Mouse (Mus musculus): ENCODE measurements around the gene Med16.

DNA sequence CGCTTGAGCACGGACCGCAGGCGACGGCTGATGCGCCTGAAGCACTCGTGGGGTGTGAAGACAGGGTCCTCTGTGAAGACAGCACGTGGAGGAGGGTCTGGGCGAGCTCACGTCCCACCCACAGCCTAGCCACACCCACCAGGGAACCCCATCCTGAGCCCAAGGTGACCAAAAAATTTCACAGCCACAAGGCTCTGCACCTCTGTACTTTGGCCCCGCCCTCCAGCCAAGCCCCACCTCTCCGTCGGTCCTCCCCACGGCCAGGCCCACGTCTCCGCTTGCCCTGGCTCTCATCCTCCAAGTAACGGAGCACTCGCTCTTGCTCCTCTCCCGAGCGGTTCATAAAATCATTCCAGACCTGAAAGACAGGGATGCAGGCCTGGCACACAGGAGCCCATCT, 3.7 kb upstream of the Med16 start:
- TF ChIP-seq TAL1 (IDR thresholded peaks at IDR 0.05; ENCODE audit: low read length) (no peak), GATA1 (IDR thresholded peaks at IDR 0.05; ENCODE audit: low read length) (no peak)
